ENCODE assay signal across 8 mouse cellular contexts in genomic region chr11:35979266-35979732, GRCm38 (mm10). TPM values are rescaled to one million over a fixed set of nuclear protein-coding genes. Genes with fewer than 3 reads are reported as not detected.
DNase-seq lines count a peak whose midpoint lies in the region; ATAC-seq and TF ChIP-seq lines count a peak whose summit lies in the region.

No protein-coding gene starts in this region.

- H3K4me3 ChIP-seq in neural tube, embryonic 11.5 days (ENCODE audit: low read depth, low read length) = peak overlapping the region; percentile 83
- peak overlapping the region; percentile 74 for H3K4me3 ChIP-seq in forebrain, postnatal 0 days (ENCODE audit: low read depth, low read length)
- peak overlapping the region; percentile 75 for H3K4me3 ChIP-seq in limb, embryonic 12.5 days (replicated peaks)
- H3K4me3 ChIP-seq in stomach, embryonic 15.5 days (replicated peaks) = peak overlapping the region; percentile 66

- H3K4me2 ChIP-seq in neural tube, embryonic 11.5 days (ENCODE audit: low read depth) = peak overlapping the region; percentile 93
- peak overlapping the region; percentile 79 for H3K4me2 ChIP-seq in forebrain, postnatal 0 days (ENCODE audit: low read depth)
- H3K4me2 ChIP-seq in limb, embryonic 12.5 days = peak overlapping the region; percentile 97
- peak overlapping the region; percentile 85 for H3K4me2 ChIP-seq in stomach, embryonic 15.5 days

- no peak overlapping the region for H3K27ac ChIP-seq in neural tube, embryonic 11.5 days (ENCODE audit: low read depth, low read length)
- 0 out of 2 replicates have a peak overlapping the region, but pooled peaks have one; percentile 81 for H3K27ac ChIP-seq in forebrain, postnatal 0 days (ENCODE audit: low read depth, low read length)
- H3K27ac ChIP-seq in limb, embryonic 12.5 days = no peak overlapping the region
- peak overlapping the region; percentile 67 for H3K27ac ChIP-seq in stomach, embryonic 15.5 days

- no peaks in the 10 kb centered on the region for H3K9me3 ChIP-seq in neural tube, embryonic 11.5 days (ENCODE audit: control insufficient read depth, low read length)
- H3K9me3 ChIP-seq in forebrain, postnatal 0 days (ENCODE audit: low read length) = no peaks in the 10 kb centered on the region
- H3K9me3 ChIP-seq in limb, embryonic 12.5 days = no peaks in the 10 kb centered on the region
- no peaks in the 10 kb centered on the region for H3K9me3 ChIP-seq in stomach, embryonic 15.5 days

- TF ChIP-seq CTCF in forebrain, postnatal 0 days (IDR thresholded peaks at IDR 0.05; ENCODE audit: low read depth) = no peak

- DNase-seq in neural tube, embryonic 11.5 days (ENCODE audit: low spot score) = no peak
- no peak for DNase-seq in neural tube, embryonic 10.5 days (ENCODE audit: extremely low spot score, low spot score)
- DNase-seq in forebrain, postnatal 0 days = no peak
- DNase-seq in thymus, postnatal 0 days (ENCODE audit: low spot score) = no peak
- no peak for DNase-seq in urinary bladder, postnatal 36 days (ENCODE audit: low spot score in 2 of 2)
- DNase-seq in heart, postnatal 36 days = no peak

- under 1% methylated on average over 11 of the region's 12 CpGs for whole genome bisulfite sequencing in neural tube, embryonic 11.5 days
- under 1% methylated on average over 12 of the region's 12 CpGs for WGBS in forebrain, postnatal 0 days
- 2% methylated on average over 12 of the region's 12 CpGs for WGBS in limb, embryonic 12.5 days
- 2% methylated on average over 12 of the region's 12 CpGs for WGBS in stomach, embryonic 15.5 days

- ATAC-seq in neural tube, embryonic 11.5 days (ENCODE audit: insufficient read depth, low FRiP score, low TSS enrichment) = no peak
- ATAC-seq in forebrain, postnatal 0 days = no peak
- no peak for ATAC-seq in limb, embryonic 12.5 days (ENCODE audit: insufficient number of reproducible peaks, insufficient read depth, low FRiP score, low TSS enrichment, low read depth)
- ATAC-seq in stomach, embryonic 15.5 days (ENCODE audit: insufficient read depth, low FRiP score, low read depth) = no peak

- no peaks in the 10 kb centered on the region for H3K36me3 ChIP-seq in neural tube, embryonic 11.5 days (ENCODE audit: control insufficient read depth, insufficient read depth, low read length)
- no peaks in the 10 kb centered on the region for H3K36me3 ChIP-seq in forebrain, postnatal 0 days (ENCODE audit: insufficient read depth)
- no peaks in the 10 kb centered on the region for H3K36me3 ChIP-seq in limb, embryonic 12.5 days
- no peaks in the 10 kb centered on the region for H3K36me3 ChIP-seq in stomach, embryonic 15.5 days

- intact Hi-C loops in heart, postnatal 36 days (cut with DNase I) = no loop called here

- H3K4me1 ChIP-seq in neural tube, embryonic 11.5 days (ENCODE audit: control insufficient read depth, insufficient read depth, low read length) = 0 out of 2 replicates have a peak, but pooled peaks cover 6% of the 10 kb centered on the region
- peaks cover 24% of the 10 kb centered on the region for H3K4me1 ChIP-seq in forebrain, postnatal 0 days (ENCODE audit: insufficient read depth)
- H3K4me1 ChIP-seq in limb, embryonic 12.5 days (replicated peaks) = peaks cover 13% of the 10 kb centered on the region
- peaks cover 8% of the 10 kb centered on the region; the same call in 1 of the 2 replicates for H3K4me1 ChIP-seq in stomach, embryonic 15.5 days

- 0 out of 2 replicates have a peak, but pooled peaks cover 4% of the 10 kb centered on the region for H3K27me3 ChIP-seq in neural tube, embryonic 11.5 days (ENCODE audit: control insufficient read depth, insufficient read depth, low read length)
- no peaks in the 10 kb centered on the region for H3K27me3 ChIP-seq in forebrain, postnatal 0 days (ENCODE audit: insufficient read depth, low read length)
- H3K27me3 ChIP-seq in limb, embryonic 12.5 days = peaks cover 60% of the 10 kb centered on the region
- 0 out of 2 replicates have a peak, but pooled peaks cover 5% of the 10 kb centered on the region for H3K27me3 ChIP-seq in stomach, embryonic 15.5 days (replicated peaks)

- H3K9ac ChIP-seq in neural tube, embryonic 11.5 days (ENCODE audit: low read length) = peak overlapping the region; percentile 81
- H3K9ac ChIP-seq in forebrain, postnatal 0 days = peak overlapping the region; percentile 67
- peak overlapping the region; percentile 78; the same call in 1 of the 2 replicates for H3K9ac ChIP-seq in limb, embryonic 12.5 days (replicated peaks)
- peak overlapping the region; percentile 54 for H3K9ac ChIP-seq in stomach, embryonic 15.5 days

RNA-seq across cellular contexts. Expression of gene Wwc1, which starts 1.0 kb away (rescaled TPM):
- polyA plus RNA-seq in neural tube, embryonic 11.5 days (2014; fragmentation: Nextera tagmentation; extraction: Ambion mirVana) = 6.5 and 7.1 TPM in 2 replicates
- 21.1 and 21.2 TPM in 2 replicates for total RNA-seq in forebrain, postnatal 0 days (2014; rRNA removed)
- 13.2 and 13.8 TPM in 2 replicates for polyA plus RNA-seq in forebrain, postnatal 0 days (2015; fragmentation: Nextera tagmentation; extraction: Ambion mirVana)
- 3.5 and 5.3 TPM in 2 replicates for polyA plus RNA-seq in limb, embryonic 12.5 days (2016; fragmentation: Nextera tagmentation; extraction: Ambion mirVana)
- polyA plus RNA-seq in stomach, embryonic 15.5 days (2015; fragmentation: Nextera tagmentation; extraction: Ambion mirVana) = 10.9 and 12.6 TPM in 2 replicates
- 1.2 and 1.5 TPM in 2 replicates for polyA plus RNA-seq in thymus, postnatal 0 days (2015; fragmentation: Nextera tagmentation; extraction: Ambion mirVana)
- 1 to 10 TPM; 1.0 to 2.6 TPM for total RNA-seq in heart, postnatal 36 days (2021)

Comparison
In these comparisons a context has a peak if more than half of its experiments do, and no peak if none do; other contexts are left out.
1. H3K27ac ChIP-seq: peak in forebrain, postnatal 0 days (single experiment) and stomach, embryonic 15.5 days (single experiment); none in neural tube, embryonic 11.5 days (single experiment) and limb, embryonic 12.5 days (single experiment).
2. Peak in every context shown above with its lines, with median percentiles within 50 percentile points of each other: H3K4me2 ChIP-seq, H3K4me3 ChIP-seq and H3K9ac ChIP-seq.